Mouse (Mus musculus) intestine, postnatal 0 days (tissue): ENCODE data around the gene Sec1. TPM values are rescaled to one million over a fixed set of nuclear protein-coding genes. Genes with fewer than 3 reads are reported as not detected.

Experiments
- ATAC-seq: fragments of 200-750 bp; cut with Nextera tagmentation; 2 replicates; pipeline ENCODE4 v1.8.0; 2017; ENCODE audit warnings: mild to moderate bottlenecking, moderate TSS enrichment, moderate library complexity
- H3K27ac ChIP-seq: fragments of 300-500 bp; sonication (generic); 2 replicates; pipeline ENCODE4 v1.5.1; 2014; ENCODE audit warnings: mild to moderate bottlenecking, low read depth, low read length, moderate library complexity
- H3K27me3 ChIP-seq: fragments of 300-500 bp; sonication (generic); replicated peaks from 2 replicates; pipeline ENCODE4 v1.6.1; 2014; ENCODE audit warnings: low read length, mixed read lengths; ENCODE audit not compliant: control insufficient read depth, insufficient read depth
- H3K36me3 ChIP-seq: fragments of 300-500 bp; sonication (generic); 2 replicates; pipeline ENCODE4 v1.6.1; 2014; ENCODE audit warnings: mild to moderate bottlenecking, moderate library complexity; ENCODE audit not compliant: control insufficient read depth, insufficient read depth
- H3K4me1 ChIP-seq: fragments of 300-500 bp; sonication (generic); replicated peaks from 2 replicates; pipeline ENCODE4 v1.6.1; 2014; ENCODE audit warnings: antibody characterized with exemption, low read length, mixed read lengths; ENCODE audit not compliant: control insufficient read depth, insufficient read depth
- H3K4me2 ChIP-seq: fragments of 300-500 bp; sonication (generic); replicated peaks from 2 replicates; pipeline ENCODE4 v1.6.1; 2014; ENCODE audit warnings: low read depth, mild to moderate bottlenecking, moderate library complexity
- H3K4me3 ChIP-seq: fragments of 300-500 bp; sonication (generic); 2 replicates; pipeline ENCODE4 v1.5.1; 2014; ENCODE audit warnings: low read depth, low read length
- H3K9ac ChIP-seq: fragments of 300-500 bp; sonication (generic); 2 replicates; pipeline ENCODE4 v1.6.1; 2014; ENCODE audit warnings: mild to moderate bottlenecking, low read depth, low read length
- H3K9me3 ChIP-seq: fragments of 300-500 bp; sonication (generic); 2 replicates; pipeline ENCODE4 v1.6.1; 2016; ENCODE audit warnings: mixed run types; ENCODE audit not compliant: control insufficient read depth
- CTCF ChIP-seq: sonication (generic); IDR thresholded peaks from 2 replicates; pipeline ENCODE4 v1.5.1; 2016; ENCODE audit warnings: low read depth, mild to moderate bottlenecking, control low read depth, antibody characterized with exemption, moderate library complexity
- WGBS: fragments of 180-500 bp; shearing (Covaris S2); extraction: QIAGEN DNeasy Blood & Tissue Kit; methylation state at CpG from one replicate; pipeline ENCODE4 v1.1.7; 2014; 5-methylcytosine and 5-hydroxymethylcytosine counted together
- polyA plus RNA-seq: library from polyadenylated mRNA; unstranded; fragments of >200 nt; fragmentation: Nextera tagmentation; extraction: Ambion mirVana; gene quantifications from 2 replicates; pipeline ENCODE4 v1.2.1, GENCODE M21; 2015

The Sec1 gene
- polyA plus RNA-seq, 1 experiment from 2014 or later: 0.08 TPM

- no peak overlapping the region for H3K27ac ChIP-seq
- TF ChIP-seq CTCF: no peak
- ATAC-seq: no peak
- H3K4me2 ChIP-seq: peak overlapping the region; percentile 55
- H3K4me3 ChIP-seq: peak overlapping the region; percentile 34
- no peak overlapping the region for H3K9ac ChIP-seq
- WGBS: 2% methylated on average over 20 of the region's 20 CpGs
- H3K27me3 ChIP-seq: peaks cover 27% of the 10 kb centered on the region
- H3K4me1 ChIP-seq: 0 out of 2 replicates have a peak, but pooled peaks cover 6% of the 10 kb centered on the region
- H3K9me3 ChIP-seq: no peaks in the 10 kb centered on the region
- H3K36me3 ChIP-seq: no peaks in the 10 kb centered on the region
These were observed 6.3 kb upstream of the Sec1 start for GRCm38 (mm10) chr7:45700301-45701015.

DNA sequence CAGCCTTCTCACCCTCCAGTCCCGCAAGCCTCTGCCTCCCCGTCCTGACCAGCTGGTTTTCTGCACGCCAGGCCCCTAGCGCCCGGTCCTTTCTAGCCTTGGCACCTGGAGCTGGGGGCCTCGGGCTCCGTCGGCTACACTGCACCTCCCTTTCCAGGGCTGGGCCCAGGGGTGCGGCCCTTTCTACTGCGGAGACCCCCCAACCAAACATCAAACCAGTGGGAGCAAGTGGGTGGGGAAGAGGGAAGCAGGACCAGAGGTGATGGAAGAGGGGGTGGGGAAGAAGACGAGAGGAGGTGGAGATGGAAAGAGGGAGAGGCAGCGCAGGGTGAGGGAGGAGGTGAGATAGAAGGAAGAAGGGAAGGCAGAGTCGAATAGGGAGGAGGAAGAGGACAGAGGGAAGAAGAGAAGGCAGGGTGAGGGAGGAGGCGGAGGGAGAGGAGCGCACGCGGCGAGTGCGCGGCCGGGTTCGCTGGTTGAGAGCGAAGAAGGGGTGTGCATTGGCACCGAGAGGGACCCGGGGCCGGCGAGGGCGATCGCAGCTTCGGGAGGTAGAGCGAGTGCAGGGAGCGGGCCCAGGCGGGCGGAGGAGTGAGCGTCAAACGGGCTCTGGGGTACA is 5.4 kb upstream of the Sec1 start, which contains the start of gene Car11:
TSS of gene Car11 (plus strand) at position 321 of the 619 bp plus-strand sequence.
- no peak within 1 kb of the TSS for H3K27ac ChIP-seq
- H3K4me2 ChIP-seq: peak within 1 kb of the TSS; percentile 55
- H3K4me3 ChIP-seq: peak within 1 kb of the TSS; percentile 34
- H3K9me3 ChIP-seq: no peaks in the 10 kb centered on the region
- no peaks in the 10 kb centered on the region for H3K36me3 ChIP-seq
- 4% methylated on average over 34 of the region's 36 CpGs for WGBS
- peaks cover 27% of the 10 kb centered on the region for H3K27me3 ChIP-seq
- TF ChIP-seq CTCF: no peak
- H3K4me1 ChIP-seq: 0 out of 2 replicates have a peak, but pooled peaks cover 5% of the 10 kb centered on the region
- no peak for ATAC-seq
- H3K9ac ChIP-seq: no peak within 1 kb of the TSS

- WGBS: 82% methylated on average over 5 of the region's 7 CpGs
- no peaks in the 10 kb centered on the region for H3K9me3 ChIP-seq
- H3K4me3 ChIP-seq: no peak overlapping the region
- ATAC-seq: no peak
- no peak overlapping the region for H3K9ac ChIP-seq
- H3K4me2 ChIP-seq: no peak overlapping the region
- no peaks in the 10 kb centered on the region for H3K36me3 ChIP-seq
- H3K4me1 ChIP-seq: 0 out of 2 replicates have a peak, but pooled peaks cover 2% of the 10 kb centered on the region
- H3K27me3 ChIP-seq: peaks cover 27% of the 10 kb centered on the region
- TF ChIP-seq CTCF: no peak
- no peak overlapping the region for H3K27ac ChIP-seq
These were observed 3.7 kb upstream of the Sec1 start for GRCm38 (mm10) chr7:45697894-45698293.

DNA sequence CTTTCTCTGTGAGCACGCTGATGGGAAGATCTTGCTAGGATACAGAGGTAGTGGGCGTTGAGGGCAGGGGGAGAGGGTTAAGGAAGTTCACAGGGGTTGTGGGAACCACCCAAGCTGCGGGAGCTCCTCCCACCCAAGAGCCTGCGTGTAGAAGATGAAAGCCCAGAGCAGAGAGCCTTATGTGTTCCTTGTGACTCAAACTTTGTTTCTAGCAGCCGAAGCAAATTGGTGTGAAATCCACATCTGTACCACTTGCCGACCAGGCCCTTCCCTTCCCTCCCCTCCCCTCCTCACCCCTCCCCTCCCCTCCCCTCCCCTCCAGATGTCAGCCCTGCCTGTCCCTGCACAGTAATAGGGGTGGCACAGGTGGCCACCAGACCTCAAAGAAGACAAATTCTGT is 896 bp upstream of the Sec1 start:
- ATAC-seq: no peak
- Histone ChIP-seq H3K4me1 (0 out of 2 replicates have a peak, but pooled peaks cover under 1% of the 10 kb centered on the region), H3K36me3 (no peaks in the 10 kb centered on the region), H3K27ac (no peak overlapping the region), H3K9ac (no peak overlapping the region), H3K4me3 (no peak overlapping the region), H3K27me3 (peaks cover 28% of the 10 kb centered on the region), H3K9me3 (no peaks in the 10 kb centered on the region), H3K4me2 (no peak overlapping the region)
- WGBS: 36% methylated on average over 6 of the region's 6 CpGs
- TF ChIP-seq CTCF: no peak

- 79% methylated on average over 2 of the region's 2 CpGs for WGBS
- no peak for ATAC-seq
- H3K9me3 ChIP-seq: no peaks in the 10 kb centered on the region
- no peak overlapping the region for H3K4me2 ChIP-seq
- no peak overlapping the region for H3K9ac ChIP-seq
- no peak for TF ChIP-seq CTCF
- no peak overlapping the region for H3K4me3 ChIP-seq
- H3K36me3 ChIP-seq: no peaks in the 10 kb centered on the region
- H3K27me3 ChIP-seq: peaks cover 7% of the 10 kb centered on the region; the same call in 1 of the 2 replicates
- H3K4me1 ChIP-seq: no peaks in the 10 kb centered on the region
- no peak overlapping the region for H3K27ac ChIP-seq
These were observed 1.8 kb downstream of the Sec1 start for GRCm38 (mm10) chr7:45692364-45692763.

DNA sequence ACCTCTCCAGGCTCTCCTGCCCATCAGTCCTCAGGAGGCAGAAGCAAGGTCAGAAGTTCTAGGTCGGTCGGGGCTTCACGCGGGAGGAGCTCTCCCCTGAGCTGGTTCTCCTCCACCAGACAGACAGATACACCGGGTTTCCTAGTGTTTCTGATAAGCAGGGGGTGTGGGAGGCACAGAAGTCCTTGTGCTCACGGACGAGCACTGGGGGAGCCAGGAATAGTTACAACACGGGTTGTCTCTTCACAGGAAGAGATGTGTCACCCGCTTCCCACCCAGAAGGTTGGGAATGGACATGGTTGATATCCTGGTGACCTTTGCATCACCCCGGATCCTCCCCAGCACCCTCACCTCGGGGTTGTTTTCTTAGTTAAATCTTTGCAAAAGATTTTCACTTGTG is 4.4 kb downstream of the Sec1 start:
- no peak for TF ChIP-seq CTCF
- H3K4me2 ChIP-seq: no peak overlapping the region
- no peak overlapping the region for H3K27ac ChIP-seq
- no peaks in the 10 kb centered on the region for H3K36me3 ChIP-seq
- no peak for ATAC-seq
- no peaks in the 10 kb centered on the region for H3K9me3 ChIP-seq
- 62% methylated on average over 11 of the region's 11 CpGs for WGBS
- no peak overlapping the region for H3K9ac ChIP-seq
- peaks cover 13% of the 10 kb centered on the region; the same call in 1 of the 2 replicates for H3K27me3 ChIP-seq
- no peak overlapping the region for H3K4me3 ChIP-seq
- H3K4me1 ChIP-seq: no peaks in the 10 kb centered on the region
